Comparison of ENCODE assay signal across 8 mouse cellular contexts in genomic region chr3:110249891-110250838, GRCm38 (mm10). TPM values are rescaled to one million over a fixed set of nuclear protein-coding genes. Genes with fewer than 3 reads are reported as not detected.
DNase-seq lines count a peak whose midpoint lies in the region; ATAC-seq and TF ChIP-seq lines count a peak whose summit lies in the region.

No protein-coding gene starts in this region.

- TF ChIP-seq CTCF in lung, postnatal 0 days (IDR thresholded peaks at IDR 0.05): peak; percentile 30

- no peaks in the 10 kb centered on the region for H3K27me3 ChIP-seq in hindbrain, embryonic 11.5 days (ENCODE audit: control insufficient read depth, insufficient read depth, low read length)
- no peaks in the 10 kb centered on the region for H3K27me3 ChIP-seq in lung, postnatal 0 days (replicated peaks; ENCODE audit: insufficient read depth, low read length)

- TF ChIP-seq EP300 in lung, postnatal 0 days (IDR thresholded peaks at IDR 0.05): no peak

- peak overlapping the region; percentile 67 for H3K4me2 ChIP-seq in hindbrain, embryonic 11.5 days (replicated peaks; ENCODE audit: low read depth, low read length)
- H3K4me2 ChIP-seq in lung, postnatal 0 days (replicated peaks; ENCODE audit: low read depth, low read length): peak overlapping the region; percentile 85

- no peaks in the 10 kb centered on the region for H3K9me3 ChIP-seq in hindbrain, embryonic 11.5 days (ENCODE audit: control insufficient read depth, low read length)
- H3K9me3 ChIP-seq in lung, postnatal 0 days (ENCODE audit: low read length): no peaks in the 10 kb centered on the region

- no peaks in the 10 kb centered on the region for H3K36me3 ChIP-seq in hindbrain, embryonic 11.5 days (ENCODE audit: control insufficient read depth, insufficient read depth, low read length)
- no peaks in the 10 kb centered on the region for H3K36me3 ChIP-seq in lung, postnatal 0 days (ENCODE audit: insufficient read depth, low read length)

- 0 out of 2 replicates have a peak, but pooled peaks cover 2% of the 10 kb centered on the region for H3K4me1 ChIP-seq in hindbrain, embryonic 11.5 days (replicated peaks; ENCODE audit: control insufficient read depth, insufficient read depth, low read length)
- H3K4me1 ChIP-seq in lung, postnatal 0 days (ENCODE audit: insufficient read depth, low read depth, low read length): peaks cover 9% of the 10 kb centered on the region

- peak overlapping the region; percentile 97 for H3K9ac ChIP-seq in hindbrain, embryonic 11.5 days (ENCODE audit: low read depth, low read length)
- peak overlapping the region; percentile 84 for H3K9ac ChIP-seq in lung, postnatal 0 days (replicated peaks; ENCODE audit: low read depth)

- under 1% methylated on average over 89 of the region's 89 CpGs for WGBS in hindbrain, embryonic 11.5 days
- under 1% methylated on average over 87 of the region's 89 CpGs for WGBS in lung, postnatal 0 days

- peak; percentile 88 for ATAC-seq in hindbrain, embryonic 11.5 days (ENCODE audit: low FRiP score)
- ATAC-seq in lung, postnatal 0 days: peak; percentile 87

- H3K27ac ChIP-seq in hindbrain, embryonic 11.5 days (ENCODE audit: low read depth, low read length): peak overlapping the region; percentile 92
- peak overlapping the region; percentile 91 for H3K27ac ChIP-seq in lung, postnatal 0 days (ENCODE audit: low read length)

- H3K4me3 ChIP-seq in hindbrain, embryonic 11.5 days (ENCODE audit: low read depth, low read length): peak overlapping the region; percentile 92
- H3K4me3 ChIP-seq in lung, postnatal 0 days (ENCODE audit: low read depth, low read length): peak overlapping the region; percentile 92

- peak; percentile 79 for DNase-seq in Muller cell, postnatal 12 days (ENCODE audit: inconsistent ontology term)
- peak; percentile 86 for DNase-seq in cerebellum, adult 9-11 months
- DNase-seq in frontal cortex, adult 2 months (ENCODE audit: extremely low spot score in 1 of 2, low spot score in 1 of 2): peak; percentile 23 to 68
- peak; percentile 79 for DNase-seq in hindbrain, embryonic 11.5 days (ENCODE audit: low spot score)
- DNase-seq in layer of hippocampus, postnatal 10 days (ENCODE audit: low spot score in 2 of 2): peak; percentile 79 to 85
- peak; percentile 78 for DNase-seq in lung, postnatal 0 days (ENCODE audit: low spot score)
- peak; percentile 54 for DNase-seq in ovary, postnatal 14 days (ENCODE audit: low spot score)
- peak; percentile 36 to 38 for DNase-seq in thymus, postnatal 10 days (ENCODE audit: low spot score in 2 of 2)

RNA-seq across cellular contexts. Expression of gene Prmt6, which starts 0.6 kb away (rescaled TPM):
- polyA plus RNA-seq in frontal cortex, adult 2 months (2012; rRNA removed): 13.4 and 14.8 TPM in 2 replicates
- polyA plus RNA-seq in hindbrain, embryonic 11.5 days (2014; fragmentation: Nextera tagmentation; extraction: Ambion mirVana): 32.4 and 32.9 TPM in 2 replicates
- total RNA-seq in layer of hippocampus, postnatal 10 days (2021): 10 to 100 TPM; 22.2 to 23.8 TPM
- polyA plus RNA-seq in lung, postnatal 0 days (2015; fragmentation: Nextera tagmentation; extraction: Ambion mirVana): 7.7 and 8.8 TPM in 2 replicates

Comparison
In these comparisons a context has a peak if more than half of its experiments do, and no peak if none do; other contexts are left out.
1. Peak in every context shown above with its lines: DNase-seq, ATAC-seq, H3K4me3 ChIP-seq and H3K27ac ChIP-seq.